Mouse (Mus musculus): ENCODE data around the gene Zfyve21. TPM values are rescaled to one million over a fixed set of nuclear protein-coding genes. Genes with fewer than 3 reads are reported as not detected.

Zfyve21 gene
- total and polyA plus RNA-seq, 2 experiments from 2014 or later, result 44.3 to 44.8 TPM

DNA sequence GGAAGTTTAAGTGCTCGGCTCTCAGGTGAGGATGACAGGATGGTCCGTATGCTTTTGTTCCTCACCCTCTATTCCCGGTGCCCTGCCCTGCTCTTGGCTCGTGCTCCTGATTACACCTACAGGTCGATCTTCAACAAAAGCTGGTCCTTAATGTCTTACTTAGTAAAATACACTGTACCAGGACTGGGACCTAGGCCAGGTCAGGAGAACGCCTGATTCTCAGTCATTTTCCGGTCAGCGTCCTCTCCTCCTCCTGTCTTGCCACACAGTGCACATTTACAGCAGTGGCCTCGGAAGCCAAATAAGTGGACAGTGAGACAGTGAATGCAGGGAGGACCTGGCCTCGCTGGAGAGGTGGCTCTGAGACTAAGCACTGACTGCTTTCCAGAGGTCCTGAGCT is 43.3 kb upstream of the Zfyve21 start:
- Histone ChIP-seq H3K27me3 (ENCODE audit: insufficient read depth, low read length) (no peaks in the 10 kb centered on the region), H3K9me3 (ENCODE audit: low read length) (no peaks in the 10 kb centered on the region), H3K9ac (replicated peaks; ENCODE audit: low read length) (no peak overlapping the region), H3K4me1 (ENCODE audit: insufficient read depth, low read length) (peaks cover 19% of the 10 kb centered on the region; the same call in 1 of the 2 replicates), H3K27ac (peak overlapping the region; percentile 32; the same call in 1 of the 2 replicates), H3K4me2 (ENCODE audit: low read depth, low read length) (no peak overlapping the region), H3K4me3 (ENCODE audit: low read length) (no peak overlapping the region), H3K36me3 (ENCODE audit: insufficient read depth, low read length) (peaks cover 28% of the 10 kb centered on the region)
- TF ChIP-seq CTCF (IDR thresholded peaks at IDR 0.05; ENCODE audit: low read depth), result no peak
- DNase-seq (ENCODE audit: low spot score), result no peak
- 80% methylated on average over 10 of the region's 10 CpGs for WGBS
- no peak for ATAC-seq

DNA sequence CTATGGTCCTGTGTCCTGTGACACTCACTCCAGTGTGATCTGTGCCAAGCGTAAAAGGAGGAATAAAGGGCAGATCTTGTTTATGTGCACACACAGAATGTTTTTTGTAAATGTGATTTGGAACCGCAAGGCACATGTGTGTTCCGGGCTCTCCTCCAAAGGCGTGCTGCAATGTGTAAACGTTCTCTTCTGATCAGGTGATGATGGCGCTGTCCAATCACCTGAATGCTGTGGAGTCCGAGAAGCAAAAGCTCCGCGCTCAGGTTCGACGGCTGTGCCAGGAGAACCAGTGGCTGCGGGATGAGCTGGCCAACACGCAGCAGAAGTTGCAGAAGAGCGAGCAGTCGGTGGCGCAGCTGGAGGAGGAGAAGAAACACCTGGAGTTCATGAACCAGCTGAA is 39.8 kb upstream of the Zfyve21 start:
- H3K36me3 ChIP-seq (ENCODE audit: insufficient read depth, low read length), result peaks cover 56% of the 10 kb centered on the region
- no peak for ATAC-seq

DNA sequence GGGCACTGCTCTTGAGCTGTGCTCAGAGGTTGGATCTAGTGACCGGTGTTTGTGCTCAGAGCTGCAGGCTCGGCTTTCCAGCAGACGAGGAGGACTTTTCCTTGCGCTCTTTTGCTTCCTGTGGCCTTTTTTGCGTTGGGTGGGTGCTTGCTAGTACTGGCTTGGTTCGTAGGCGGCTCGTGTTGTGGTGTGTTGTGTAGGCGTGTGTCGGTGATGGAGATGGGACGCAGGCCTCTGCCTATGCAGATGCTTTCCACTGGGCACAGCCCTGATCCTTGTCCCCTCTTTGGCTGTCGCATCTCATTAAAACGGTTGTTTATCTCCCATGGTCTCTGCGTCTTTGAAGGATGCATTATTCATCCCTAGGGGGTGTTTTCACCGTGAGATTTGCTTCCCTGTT is 39.1 kb upstream of the Zfyve21 start:
- TF ChIP-seq CTCF (IDR thresholded peaks at IDR 0.05; ENCODE audit: low read depth), result no peak
- no peak for DNase-seq (ENCODE audit: low spot score)
- Histone ChIP-seq H3K9ac (replicated peaks; ENCODE audit: low read length) (no peak overlapping the region), H3K36me3 (ENCODE audit: insufficient read depth, low read length) (peaks cover 63% of the 10 kb centered on the region), H3K4me3 (ENCODE audit: low read length) (no peak overlapping the region), H3K27me3 (ENCODE audit: insufficient read depth, low read length) (no peaks in the 10 kb centered on the region), H3K27ac (no peak overlapping the region), H3K4me1 (ENCODE audit: insufficient read depth, low read length) (no peaks in the 10 kb centered on the region), H3K4me2 (ENCODE audit: low read depth, low read length) (no peak overlapping the region), H3K9me3 (ENCODE audit: low read length) (no peaks in the 10 kb centered on the region)
- WGBS, result 63% methylated on average over 15 of the region's 15 CpGs
- 0 out of 2 replicates have a peak, but pooled peaks have one; percentile 27 for ATAC-seq

More for the DNA sequence above, 39.8 kb upstream of the Zfyve21 start:
- DNase-seq (ENCODE audit: low spot score), result no peak
- H3K27ac ChIP-seq, result no peak overlapping the region
- no peak overlapping the region for H3K9ac ChIP-seq (replicated peaks; ENCODE audit: low read length)
- H3K4me3 ChIP-seq (ENCODE audit: low read length), result no peak overlapping the region
- 89% methylated on average over 16 of the region's 16 CpGs for WGBS
- no peaks in the 10 kb centered on the region for H3K9me3 ChIP-seq (ENCODE audit: low read length)
- TF ChIP-seq CTCF (IDR thresholded peaks at IDR 0.05; ENCODE audit: low read depth), result no peak
- H3K4me2 ChIP-seq (ENCODE audit: low read depth, low read length), result no peak overlapping the region
- H3K4me1 ChIP-seq (ENCODE audit: insufficient read depth, low read length), result peaks cover 5% of the 10 kb centered on the region; the same call in 1 of the 2 replicates
- no peaks in the 10 kb centered on the region for H3K27me3 ChIP-seq (ENCODE audit: insufficient read depth, low read length)

DNA sequence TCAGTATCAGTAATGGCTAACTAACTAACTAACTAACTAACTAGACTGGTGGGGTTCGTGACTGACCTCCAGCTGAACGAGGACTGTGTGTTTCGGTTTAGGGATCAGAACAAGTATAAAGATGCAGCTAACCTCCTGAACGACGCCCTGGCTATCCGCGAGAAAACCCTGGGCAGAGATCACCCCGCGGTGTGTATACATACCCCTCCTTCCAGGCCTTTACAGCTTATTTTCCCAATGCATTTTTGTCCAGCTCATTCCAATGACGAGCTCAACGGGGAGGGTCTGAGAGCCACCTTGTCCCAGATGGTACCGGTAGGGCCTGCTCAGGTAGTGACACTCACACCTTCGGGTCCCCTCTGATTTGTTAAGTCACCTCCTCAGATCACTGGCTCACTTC is 36.1 kb upstream of the Zfyve21 start:
- TF ChIP-seq CTCF (IDR thresholded peaks at IDR 0.05; ENCODE audit: low read depth), result no peak
- Histone ChIP-seq H3K27me3 (ENCODE audit: insufficient read depth, low read length) (no peaks in the 10 kb centered on the region), H3K9ac (replicated peaks; ENCODE audit: low read length) (no peak overlapping the region), H3K4me1 (ENCODE audit: insufficient read depth, low read length) (no peaks in the 10 kb centered on the region), H3K36me3 (ENCODE audit: insufficient read depth, low read length) (peaks cover 85% of the 10 kb centered on the region), H3K27ac (no peak overlapping the region), H3K4me2 (ENCODE audit: low read depth, low read length) (no peak overlapping the region), H3K4me3 (ENCODE audit: low read length) (no peak overlapping the region), H3K9me3 (ENCODE audit: low read length) (no peaks in the 10 kb centered on the region)
- DNase-seq (ENCODE audit: low spot score), result no peak
- WGBS, result 92% methylated on average over 13 of the region's 13 CpGs
- no peak for ATAC-seq

DNA sequence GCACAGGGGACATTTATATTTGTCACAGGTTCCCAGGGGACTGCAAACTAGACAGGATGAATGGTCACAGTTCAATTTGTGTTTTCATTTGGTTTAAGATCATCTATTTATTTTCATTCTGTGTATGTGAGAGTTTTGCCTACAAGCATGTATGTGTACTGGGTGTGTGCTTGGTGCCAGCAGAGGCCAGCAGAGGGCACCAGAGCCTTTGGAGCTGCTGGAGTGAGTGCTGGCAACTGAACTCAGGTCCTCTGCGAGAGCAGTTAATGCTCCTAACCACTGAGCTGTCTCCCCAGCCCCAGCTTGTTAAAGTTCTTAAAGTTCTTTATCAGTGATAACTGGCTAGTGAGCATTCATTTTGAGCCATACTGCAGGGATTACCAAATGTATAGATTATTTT is 34.4 kb upstream of the Zfyve21 start:
- Histone ChIP-seq H3K4me1 (ENCODE audit: insufficient read depth, low read length) (no peaks in the 10 kb centered on the region), H3K27me3 (ENCODE audit: insufficient read depth, low read length) (no peaks in the 10 kb centered on the region), H3K9me3 (ENCODE audit: low read length) (no peaks in the 10 kb centered on the region), H3K4me3 (ENCODE audit: low read length) (no peak overlapping the region), H3K36me3 (ENCODE audit: insufficient read depth, low read length) (peaks cover 77% of the 10 kb centered on the region), H3K4me2 (ENCODE audit: low read depth, low read length) (no peak overlapping the region), H3K9ac (replicated peaks; ENCODE audit: low read length) (no peak overlapping the region), H3K27ac (no peak overlapping the region)
- ATAC-seq (no peak), DNase-seq (ENCODE audit: low spot score) (no peak)
- peak; percentile 35 for TF ChIP-seq CTCF (IDR thresholded peaks at IDR 0.05; ENCODE audit: low read depth)
- WGBS, result 96% methylated on average over 1 of the region's 1 CpGs

DNA sequence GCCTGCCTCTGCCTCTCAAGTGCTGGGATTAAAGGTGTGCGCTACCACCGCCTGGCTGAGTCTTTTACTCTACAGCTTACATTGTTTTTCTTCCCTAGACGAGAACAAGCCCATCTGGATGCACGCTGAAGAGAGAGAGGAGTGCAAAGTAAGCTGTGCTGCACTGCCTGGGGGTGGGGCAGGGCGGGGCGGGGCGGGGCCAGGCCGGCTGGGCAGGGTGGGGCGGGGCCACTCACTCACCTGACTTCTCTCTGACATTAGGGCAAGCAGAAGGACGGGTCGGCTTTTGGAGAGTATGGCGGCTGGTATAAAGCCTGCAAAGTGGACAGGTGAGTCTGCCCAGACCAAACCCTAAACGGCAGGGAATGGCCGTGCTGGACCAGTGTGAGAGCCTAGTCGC is 28.8 kb upstream of the Zfyve21 start:
- no peak overlapping the region for H3K27ac ChIP-seq
- 73% methylated on average over 14 of the region's 15 CpGs for WGBS
- peaks cover 79% of the 10 kb centered on the region for H3K36me3 ChIP-seq (ENCODE audit: insufficient read depth, low read length)
- no peak overlapping the region for H3K4me3 ChIP-seq (ENCODE audit: low read length)
- no peak for TF ChIP-seq CTCF (IDR thresholded peaks at IDR 0.05; ENCODE audit: low read depth)
- H3K4me2 ChIP-seq (ENCODE audit: low read depth, low read length), result no peak overlapping the region
- no peak for DNase-seq (ENCODE audit: low spot score)
- H3K9me3 ChIP-seq (ENCODE audit: low read length), result no peaks in the 10 kb centered on the region
- H3K27me3 ChIP-seq (ENCODE audit: insufficient read depth, low read length), result no peaks in the 10 kb centered on the region
- ATAC-seq, result no peak
- no peak overlapping the region for H3K9ac ChIP-seq (replicated peaks; ENCODE audit: low read length)
- no peaks in the 10 kb centered on the region for H3K4me1 ChIP-seq (ENCODE audit: insufficient read depth, low read length)

DNA sequence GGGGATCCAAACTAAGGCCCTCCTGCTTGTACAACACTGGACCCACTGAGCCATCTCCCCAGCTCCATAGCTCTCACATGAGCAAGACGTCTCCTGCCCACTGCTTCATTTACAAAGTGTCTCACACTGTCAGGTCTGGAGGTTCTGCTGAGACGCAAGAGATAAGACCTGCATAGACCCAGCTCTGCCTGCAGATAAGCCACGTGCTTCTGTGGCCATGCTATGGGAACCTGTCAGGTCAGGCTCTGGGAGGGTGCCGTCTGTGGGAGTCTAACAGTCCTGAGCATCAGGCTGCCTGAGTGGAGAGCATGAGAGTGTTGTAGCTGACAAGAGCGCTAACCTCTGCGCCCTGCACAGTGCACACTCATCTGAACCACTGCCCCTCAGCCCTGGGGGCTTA is 27.0 kb upstream of the Zfyve21 start:
- H3K4me3 ChIP-seq (ENCODE audit: low read length), result no peak overlapping the region
- ATAC-seq, result no peak
- H3K27ac ChIP-seq, result no peak overlapping the region
- H3K27me3 ChIP-seq (ENCODE audit: insufficient read depth, low read length), result no peaks in the 10 kb centered on the region
- no peaks in the 10 kb centered on the region for H3K4me1 ChIP-seq (ENCODE audit: insufficient read depth, low read length)
- no peaks in the 10 kb centered on the region for H3K9me3 ChIP-seq (ENCODE audit: low read length)
- peaks cover 73% of the 10 kb centered on the region for H3K36me3 ChIP-seq (ENCODE audit: insufficient read depth, low read length)
- TF ChIP-seq CTCF (IDR thresholded peaks at IDR 0.05; ENCODE audit: low read depth), result no peak
- WGBS, result 90% methylated on average over 6 of the region's 6 CpGs
- no peak overlapping the region for H3K9ac ChIP-seq (replicated peaks; ENCODE audit: low read length)
- no peak overlapping the region for H3K4me2 ChIP-seq (ENCODE audit: low read depth, low read length)
- DNase-seq (ENCODE audit: low spot score), result no peak
